Mouse (Mus musculus) midbrain, embryonic 13.5 days (tissue): Measurements from ENCODE around the gene Sprr2h. TPM values are rescaled to one million over a fixed set of nuclear protein-coding genes. Genes with fewer than 3 reads are reported as not detected.

Experiments used
- polyA plus RNA-seq: library from polyadenylated mRNA; unstranded; fragments of >200 nt; fragmentation: Nextera tagmentation; extraction: Ambion mirVana; gene quantifications from 2 replicates; pipeline ENCODE4 v1.2.1, GENCODE M21; 2015

Sprr2h gene
- polyA plus RNA-seq, 1 experiment from 2014 or later, result not detected

Other genes with a start within 250 kb of the Sprr2h start
- gene Lelp1, start 242.9 kb upstream of the Sprr2h start, polyA plus RNA-seq, result not detected in 2 replicates
- not detected in 2 replicates for gene Sprr2a1, start 169.9 kb upstream of the Sprr2h start, polyA plus RNA-seq
- gene Sprr2a2, start 169.8 kb upstream of the Sprr2h start, polyA plus RNA-seq, result not detected in 2 replicates
- not detected in 2 replicates for gene Sprr2a3, start 100.3 kb upstream of the Sprr2h start, polyA plus RNA-seq
- gene Sprr2b, start 69.1 kb upstream of the Sprr2h start, polyA plus RNA-seq, result not detected in 2 replicates
- gene Sprr2d, start 46.5 kb upstream of the Sprr2h start, polyA plus RNA-seq, result not detected in 2 replicates
- not detected in 2 replicates for gene Sprr2e, start 33.5 kb upstream of the Sprr2h start, polyA plus RNA-seq
- not detected in 2 replicates for gene Sprr2f, start 20.5 kb upstream of the Sprr2h start, polyA plus RNA-seq
- gene Sprr2i, start 22.3 kb downstream of the Sprr2h start, polyA plus RNA-seq, result not detected in 2 replicates
- not detected in 2 replicates for gene Sprr2j-ps, start 32.4 kb downstream of the Sprr2h start, polyA plus RNA-seq
- gene Gm9774, start 43.7 kb downstream of the Sprr2h start, polyA plus RNA-seq, result 9.8 and 12.0 TPM in 2 replicates
- gene Sprr2k, start 46.9 kb downstream of the Sprr2h start, polyA plus RNA-seq, result not detected in 2 replicates
- gene Sprr1b, start 53.1 kb downstream of the Sprr2h start, polyA plus RNA-seq, result not detected in 2 replicates
- not detected in 2 replicates for gene Sprr3, start 73.0 kb downstream of the Sprr2h start, polyA plus RNA-seq
- gene Sprr1a, start 100.2 kb downstream of the Sprr2h start, polyA plus RNA-seq, result not detected in 2 replicates
- not detected in 2 replicates for gene Sprr4, start 114.8 kb downstream of the Sprr2h start, polyA plus RNA-seq
- not detected in 2 replicates for gene 2310046K23Rik, start 148.8 kb downstream of the Sprr2h start, polyA plus RNA-seq
- gene Ivl, start 188.1 kb downstream of the Sprr2h start, polyA plus RNA-seq, result not detected in 2 replicates
- gene Smcp, start 203.3 kb downstream of the Sprr2h start, polyA plus RNA-seq, result not detected in 2 replicates
- gene 2210017I01Rik, start 221.8 kb downstream of the Sprr2h start, polyA plus RNA-seq, result not detected in 2 replicates
- not detected in 2 replicates for gene Lce6a, start 236.0 kb downstream of the Sprr2h start, polyA plus RNA-seq